Mouse (Mus musculus) midbrain, embryonic 13.5 days (tissue): Measurements from ENCODE around the gene Skor1. TPM values are rescaled to one million over a fixed set of nuclear protein-coding genes. Genes with fewer than 3 reads are reported as not detected.

Experiments
- ATAC-seq: fragments of 200-750 bp; cut with Nextera tagmentation; 2 replicates; pipeline ENCODE4 v1.8.0; 2017; ENCODE audit warnings: mild to moderate bottlenecking, moderate TSS enrichment, moderate library complexity
- H3K27ac ChIP-seq: fragments of 300-500 bp; sonication (generic); 2 replicates; pipeline ENCODE4 v1.5.1; 2015; ENCODE audit warnings: inconsistent platforms, mild to moderate bottlenecking, moderate library complexity
- H3K27me3 ChIP-seq: fragments of 300-500 bp; sonication (generic); 2 replicates; pipeline ENCODE4 v1.6.1; 2015; ENCODE audit warnings: mild to moderate bottlenecking, inconsistent platforms
- H3K36me3 ChIP-seq: fragments of 300-500 bp; sonication (generic); 2 replicates; pipeline ENCODE4 v1.6.1; 2015; ENCODE audit warnings: mild to moderate bottlenecking, inconsistent platforms
- H3K4me1 ChIP-seq: fragments of 300-500 bp; sonication (generic); replicated peaks from 2 replicates; pipeline ENCODE4 v1.6.1; 2015; ENCODE audit warnings: inconsistent platforms
- H3K4me2 ChIP-seq: fragments of 300-500 bp; sonication (generic); replicated peaks from 2 replicates; pipeline ENCODE4 v1.6.1; 2015; ENCODE audit warnings: moderate library complexity, mild to moderate bottlenecking, inconsistent platforms
- H3K4me3 ChIP-seq: fragments of 300-500 bp; sonication (generic); replicated peaks from 2 replicates; pipeline ENCODE4 v1.5.1; 2015; ENCODE audit warnings: mild to moderate bottlenecking, inconsistent platforms
- H3K9ac ChIP-seq: fragments of 300-500 bp; sonication (generic); replicated peaks from 2 replicates; pipeline ENCODE4 v1.6.1; 2015; ENCODE audit warnings: mild to moderate bottlenecking, inconsistent platforms
- H3K9me3 ChIP-seq: fragments of 300-500 bp; sonication (generic); 2 replicates; pipeline ENCODE4 v1.6.1; 2016; ENCODE audit warnings: mild to moderate bottlenecking, inconsistent platforms
- WGBS: fragments of 180-500 bp; shearing (Covaris S2); methylation state at CpG from one replicate; pipeline ENCODE4 v1.1.7; 2015; 5-methylcytosine and 5-hydroxymethylcytosine counted together
- polyA plus RNA-seq: library from polyadenylated mRNA; unstranded; fragments of >200 nt; fragmentation: Nextera tagmentation; extraction: Ambion mirVana; gene quantifications from 2 replicates; pipeline ENCODE4 v1.2.1, GENCODE M21; 2015

Gene Skor1
- polyA plus RNA-seq, 1 experiment from 2014 or later = 2.0 TPM

DNA sequence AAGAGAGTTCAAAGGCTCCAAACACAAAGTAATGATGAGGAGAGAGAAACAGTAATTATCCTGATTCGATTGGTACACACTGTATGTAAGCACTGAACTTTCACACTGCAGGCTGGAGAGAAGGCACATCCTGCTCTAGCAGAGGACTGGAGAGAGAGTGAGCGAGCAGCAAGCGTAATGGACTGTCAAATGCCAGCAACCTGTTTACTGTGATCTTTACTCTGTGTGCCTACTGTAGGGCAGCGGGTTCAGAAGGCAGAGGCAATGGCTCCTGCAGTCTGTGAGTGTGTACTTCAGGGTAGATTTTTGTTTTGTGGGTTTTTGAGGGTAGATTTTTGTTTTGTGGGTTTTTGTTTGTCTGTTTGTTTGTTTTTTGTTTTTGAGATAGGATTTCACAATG, 49.9 kb downstream of the Skor1 start:
- no peak overlapping the region for H3K4me3 ChIP-seq
- no peaks in the 10 kb centered on the region for H3K9me3 ChIP-seq
- H3K4me2 ChIP-seq = no peak overlapping the region
- 0 out of 2 replicates have a peak, but pooled peaks cover 5% of the 10 kb centered on the region for H3K4me1 ChIP-seq
- H3K27me3 ChIP-seq = no peaks in the 10 kb centered on the region
- WGBS = 88% methylated on average over 4 of the region's 4 CpGs
- no peak overlapping the region for H3K9ac ChIP-seq
- ATAC-seq = no peak
- no peak overlapping the region for H3K27ac ChIP-seq
- H3K36me3 ChIP-seq = no peaks in the 10 kb centered on the region

DNA sequence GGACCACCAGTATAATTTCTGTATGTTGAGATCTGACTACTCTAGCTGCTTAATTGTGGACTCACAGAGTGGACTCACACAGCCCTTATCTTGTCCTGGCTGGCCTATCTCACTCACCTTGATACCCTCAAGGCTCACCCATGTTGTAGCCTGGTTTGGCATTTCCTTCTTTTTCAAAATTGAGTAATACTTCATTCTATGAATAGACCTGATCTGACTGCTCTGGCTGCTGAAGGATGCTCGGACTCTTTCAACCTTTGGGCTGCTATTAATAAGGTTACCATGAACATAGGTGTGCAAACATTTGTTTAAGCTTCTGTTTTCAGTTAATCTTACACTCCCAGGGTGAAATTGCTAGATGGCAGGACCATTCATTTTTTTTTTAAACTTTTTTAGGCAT, 51.6 kb downstream of the Skor1 start:
- no peak for ATAC-seq
- 89% methylated on average over 1 of the region's 1 CpGs for WGBS
- Histone ChIP-seq H3K4me2 (no peak overlapping the region), H3K9me3 (no peaks in the 10 kb centered on the region), H3K9ac (no peak overlapping the region), H3K27ac (no peak overlapping the region), H3K27me3 (no peaks in the 10 kb centered on the region), H3K4me3 (no peak overlapping the region), H3K36me3 (no peaks in the 10 kb centered on the region), H3K4me1 (peaks cover 14% of the 10 kb centered on the region)

GRCm38 (mm10) chr9:63094030-63094429, 54.7 kb downstream of the Skor1 start:
- Histone ChIP-seq H3K9me3 (no peaks in the 10 kb centered on the region), H3K4me2 (no peak overlapping the region), H3K36me3 (no peaks in the 10 kb centered on the region), H3K27ac (no peak overlapping the region), H3K27me3 (no peaks in the 10 kb centered on the region), H3K4me1 (peaks cover 31% of the 10 kb centered on the region), H3K9ac (no peak overlapping the region), H3K4me3 (no peak overlapping the region)
- WGBS = 83% methylated on average over 1 of the region's 1 CpGs
- ATAC-seq = no peak

DNA sequence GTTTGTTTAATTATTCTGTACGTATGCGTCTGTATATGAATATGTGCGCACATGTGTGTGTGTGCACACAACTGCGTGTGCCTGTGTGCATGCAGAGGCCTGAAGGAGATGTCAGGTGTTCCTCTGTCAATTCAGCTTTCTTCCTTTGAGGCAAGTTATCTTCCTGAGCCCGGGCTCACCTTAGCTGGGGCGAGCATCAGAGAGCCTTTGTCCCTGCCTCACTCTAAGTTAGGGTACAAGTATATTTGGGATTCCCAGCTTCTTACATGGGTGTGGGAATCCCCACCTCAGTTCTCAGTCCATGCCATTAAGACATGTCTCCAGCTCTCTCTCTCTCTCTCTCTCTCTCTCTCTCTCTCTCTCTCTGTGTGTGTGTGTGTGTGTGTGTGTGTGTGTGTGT, 56.2 kb downstream of the Skor1 start:
- peak; percentile 46; the same call in 1 of the 2 replicates for ATAC-seq
- H3K4me3 ChIP-seq = peak overlapping the region; percentile 20; the same call in 1 of the 2 replicates
- peak overlapping the region; percentile 87 for H3K27ac ChIP-seq
- peaks cover 31% of the 10 kb centered on the region for H3K4me1 ChIP-seq
- H3K4me2 ChIP-seq = peak overlapping the region; percentile 54
- 5% methylated on average over 6 of the region's 6 CpGs for WGBS
- H3K36me3 ChIP-seq = no peaks in the 10 kb centered on the region
- H3K9me3 ChIP-seq = no peaks in the 10 kb centered on the region
- H3K9ac ChIP-seq = peak overlapping the region; percentile 10; the same call in 1 of the 2 replicates
- H3K27me3 ChIP-seq = no peaks in the 10 kb centered on the region

- Histone ChIP-seq H3K27me3 (no peaks in the 10 kb centered on the region), H3K4me2 (peak overlapping the region; percentile 54), H3K4me1 (peaks cover 31% of the 10 kb centered on the region), H3K4me3 (peak overlapping the region; percentile 20), H3K27ac (peak overlapping the region; percentile 87), H3K36me3 (no peaks in the 10 kb centered on the region), H3K9ac (peak overlapping the region; percentile 10; the same call in 1 of the 2 replicates), H3K9me3 (no peaks in the 10 kb centered on the region)
- under 1% methylated on average over 13 of the region's 13 CpGs for WGBS
- ATAC-seq = peak; percentile 89
Observed at GRCm38 (mm10) chr9:63091971-63092528, 56.7 kb downstream of the Skor1 start.

GRCm38 (mm10) chr9:63091101-63091921, 57.5 kb downstream of the Skor1 start:
- ATAC-seq = no peak
- peak overlapping the region; percentile 54 for H3K4me2 ChIP-seq
- peak overlapping the region; percentile 20; the same call in 1 of the 2 replicates for H3K4me3 ChIP-seq
- H3K36me3 ChIP-seq = no peaks in the 10 kb centered on the region
- peaks cover 31% of the 10 kb centered on the region for H3K4me1 ChIP-seq
- 13% methylated on average over 23 of the region's 23 CpGs for WGBS
- H3K27ac ChIP-seq = peak overlapping the region; percentile 87
- H3K27me3 ChIP-seq = no peaks in the 10 kb centered on the region
- no peak overlapping the region for H3K9ac ChIP-seq
- H3K9me3 ChIP-seq = no peaks in the 10 kb centered on the region

- Histone ChIP-seq H3K27ac (no peak overlapping the region), H3K9me3 (no peaks in the 10 kb centered on the region), H3K4me2 (no peak overlapping the region), H3K36me3 (no peaks in the 10 kb centered on the region), H3K4me3 (no peak overlapping the region), H3K4me1 (peaks cover 31% of the 10 kb centered on the region), H3K9ac (no peak overlapping the region), H3K27me3 (no peaks in the 10 kb centered on the region)
- WGBS = 96% methylated on average over 4 of the region's 4 CpGs
- ATAC-seq = no peak
Observed at GRCm38 (mm10) chr9:63089141-63089540, 59.6 kb downstream of the Skor1 start.

Other genes with a start within 250 kb of the Skor1 start
- gene Pias1, start 161.0 kb downstream of the Skor1 start, polyA plus RNA-seq = 68.3 and 70.2 TPM in 2 replicates
- 37.7 and 40.9 TPM in 2 replicates for gene Map2k5, start 228.9 kb upstream of the Skor1 start, polyA plus RNA-seq